Mouse (Mus musculus) MEL (cell line): ENCODE data around the gene Txnrd3. TPM values are rescaled to one million over a fixed set of nuclear protein-coding genes. Genes with fewer than 3 reads are reported as not detected.

Experiments used
- DNase-seq: peaks from one replicate; pipeline ENCODE4 v3.0.0; 2011; ENCODE audit warnings: low read depth, low spot score
- H3K27ac ChIP-seq: 2 replicates; pipeline ENCODE4 v1.5.1; 2012; ENCODE audit warnings: low read depth, mild to moderate bottlenecking, control low read depth, low read length, moderate library complexity; ENCODE audit not compliant: control insufficient read depth
- H3K27me3 ChIP-seq, 2 experiments: fragments of 150-350 bp in 1 of 2; sonication (generic) in 1 of 2; 2 replicates each; pipeline ENCODE4 v1.6.1; 2012; ENCODE audit warnings: low read length in 2 of 2, mild to moderate bottlenecking in 2 of 2, improper control_type of control experiment in 1 of 2, moderate library complexity in 1 of 2; ENCODE audit not compliant: insufficient read depth in 2 of 2, control insufficient read depth in 1 of 2
- H3K36me3 ChIP-seq, 2 experiments: 2 replicates each; pipeline ENCODE4 v1.6.1; 2012 to 2014; ENCODE audit warnings: low read length in 2 of 2, improper control_type of control experiment in 1 of 2, inconsistent platforms in 1 of 2, mild to moderate bottlenecking in 1 of 2; ENCODE audit not compliant: insufficient read depth in 2 of 2, control insufficient read depth in 1 of 2
- H3K4me1 ChIP-seq, 2 experiments: fragments of 150-350 bp in 1 of 2; sonication (generic) in 1 of 2; 2 replicates each; pipeline ENCODE4 v1.6.1; 2012; ENCODE audit warnings: low read length in 2 of 2, improper control_type of control experiment in 1 of 2, mild to moderate bottlenecking in 1 of 2; ENCODE audit not compliant: insufficient read depth in 2 of 2, control insufficient read depth in 1 of 2
- H3K4me3 ChIP-seq, 2 experiments: fragments of 150-350 bp in 1 of 2; sonication (generic) in 1 of 2; 2 replicates each; pipeline ENCODE4 v1.5.1; 2012; ENCODE audit warnings: low read depth in 2 of 2, low read length in 2 of 2, mild to moderate bottlenecking in 2 of 2, moderate library complexity in 2 of 2, control low read depth in 1 of 2, improper control_type of control experiment in 1 of 2; ENCODE audit not compliant: control insufficient read depth in 1 of 2, insufficient read depth in 1 of 2
- H3K79me2 ChIP-seq: 2 replicates; pipeline ENCODE4 v1.6.1; 2012; ENCODE audit warnings: mild to moderate bottlenecking, low read length, moderate library complexity; ENCODE audit not compliant: control insufficient read depth, poor library complexity, insufficient read depth
- H3K9ac ChIP-seq: 2 replicates; pipeline ENCODE4 v1.6.1; 2012; ENCODE audit warnings: low read depth, mild to moderate bottlenecking, control low read depth, low read length, moderate library complexity; ENCODE audit not compliant: control insufficient read depth, poor library complexity, severe bottlenecking
- H3K9me3 ChIP-seq: fragments of 150-350 bp; sonication (generic); replicated peaks from 2 replicates; pipeline ENCODE4 v1.6.1; 2012; ENCODE audit warnings: mild to moderate bottlenecking, low read length, improper control_type of control experiment, moderate library complexity; ENCODE audit not compliant: insufficient read depth
- BHLHE40 ChIP-seq: IDR thresholded peaks from 2 replicates; pipeline ENCODE4 v1.6.1; 2012; ENCODE audit warnings: low read depth, mild to moderate bottlenecking, inconsistent platforms, low read length, improper control_type of control experiment, borderline replicate concordance
- CHD1 ChIP-seq: IDR thresholded peaks from 2 replicates; pipeline ENCODE4 v1.6.1; 2012; ENCODE audit warnings: low read depth, mild to moderate bottlenecking, inconsistent platforms, low read length, improper control_type of control experiment
- CTCF ChIP-seq, 3 experiments: IDR thresholded peaks in 2 of 3; conservative IDR thresholded peaks in 1 of 3; 2 replicates each; pipeline ENCODE4 v1.5.1; 2011 to 2012; ENCODE audit warnings: low read length in 3 of 3, low read depth in 2 of 3, mild to moderate bottlenecking in 2 of 3, improper control_type of control experiment in 1 of 3, inconsistent platforms in 1 of 3, mixed read lengths in 1 of 3, moderate library complexity in 1 of 3; ENCODE audit not compliant: control insufficient read depth in 1 of 3, insufficient read depth in 1 of 3, poor library complexity in 1 of 3, severe bottlenecking in 1 of 3
- ELF1 ChIP-seq: IDR thresholded peaks from 2 replicates; pipeline ENCODE4 v1.6.1; 2014; ENCODE audit warnings: low read depth, mild to moderate bottlenecking, inconsistent platforms, low read length, improper control_type of control experiment, moderate library complexity
- EP300 ChIP-seq, 2 experiments: IDR thresholded peaks; 2 replicates each; pipeline ENCODE4 v1.6.1; 2011; ENCODE audit warnings: improper control_type of control experiment in 2 of 2, low read length in 2 of 2, low read depth in 1 of 2, mild to moderate bottlenecking in 1 of 2
- ETS1 ChIP-seq: IDR thresholded peaks from 2 replicates; pipeline ENCODE4 v1.6.1; 2012; ENCODE audit warnings: low read depth, mild to moderate bottlenecking, inconsistent platforms, low read length, improper control_type of control experiment, moderate library complexity
- GATA1 ChIP-seq: IDR thresholded peaks from 2 replicates; pipeline ENCODE4 v1.6.1; 2011; ENCODE audit warnings: low read depth, low read length, improper control_type of control experiment
- HCFC1 ChIP-seq: IDR thresholded peaks from 2 replicates; pipeline ENCODE4 v1.6.1; 2012; ENCODE audit warnings: low read depth, mild to moderate bottlenecking, inconsistent platforms, low read length, improper control_type of control experiment, moderate library complexity
- JUND ChIP-seq: IDR thresholded peaks from 2 replicates; pipeline ENCODE4 v1.6.1; 2011; ENCODE audit warnings: low read depth, mild to moderate bottlenecking, improper control_type of control experiment, low read length
- MAFK ChIP-seq: IDR thresholded peaks from 2 replicates; pipeline ENCODE4 v1.6.1; 2011; ENCODE audit warnings: low read depth, mild to moderate bottlenecking, low read length, improper control_type of control experiment, borderline replicate concordance
- MEF2A ChIP-seq: IDR thresholded peaks from 2 replicates; pipeline ENCODE4 v1.6.1; 2014; ENCODE audit warnings: low read depth, mild to moderate bottlenecking, inconsistent platforms, low read length, improper control_type of control experiment; ENCODE audit not compliant: poor library complexity, insufficient replicate concordance, severe bottlenecking; ENCODE audit errors: extremely low read depth
- MXI1 ChIP-seq: IDR thresholded peaks from 2 replicates; pipeline ENCODE4 v1.6.1; 2011; ENCODE audit warnings: mild to moderate bottlenecking, low read depth, low read length, improper control_type of control experiment
- MYB ChIP-seq: IDR thresholded peaks from 2 replicates; pipeline ENCODE4 v1.6.1; 2011; ENCODE audit warnings: mild to moderate bottlenecking, low read depth, low read length, improper control_type of control experiment
- NELFE ChIP-seq: IDR thresholded peaks from 2 replicates; pipeline ENCODE4 v1.6.1; 2011; ENCODE audit warnings: low read depth, low read length, improper control_type of control experiment
- POLR2A ChIP-seq, 2 experiments: IDR thresholded peaks; 2 replicates each; pipeline ENCODE4 v1.6.1; 2011 to 2012; ENCODE audit warnings: low read length in 2 of 2, mild to moderate bottlenecking in 2 of 2, control low read depth in 1 of 2, improper control_type of control experiment in 1 of 2, low read depth in 1 of 2, moderate library complexity in 1 of 2; ENCODE audit not compliant: control insufficient read depth in 1 of 2, insufficient read depth in 1 of 2, poor library complexity in 1 of 2
- POLR2AphosphoS5 ChIP-seq: IDR thresholded peaks from 2 replicates; pipeline ENCODE4 v1.6.1; 2012; ENCODE audit warnings: low read depth, borderline replicate concordance, mild to moderate bottlenecking, inconsistent platforms, low read length, moderate library complexity, mixed read lengths
- RAD21 ChIP-seq: IDR thresholded peaks from 2 replicates; pipeline ENCODE4 v1.6.1; 2011; ENCODE audit warnings: mild to moderate bottlenecking, low read depth, low read length, improper control_type of control experiment
- RCOR1 ChIP-seq: IDR thresholded peaks from 2 replicates; pipeline ENCODE4 v1.6.1; 2012; ENCODE audit warnings: low read depth, mild to moderate bottlenecking, inconsistent platforms, low read length, improper control_type of control experiment
- SMC3 ChIP-seq: IDR thresholded peaks from 2 replicates; pipeline ENCODE4 v1.6.1; 2011; ENCODE audit warnings: low read depth, low read length, improper control_type of control experiment
- TAL1 ChIP-seq: IDR thresholded peaks from 2 replicates; pipeline ENCODE4 v1.6.1; 2012; ENCODE audit warnings: mild to moderate bottlenecking, inconsistent platforms, low read length, moderate library complexity, mixed read lengths
- UBTF ChIP-seq: IDR thresholded peaks from 2 replicates; pipeline ENCODE4 v1.6.1; 2012; ENCODE audit warnings: low read depth, mild to moderate bottlenecking, inconsistent platforms, low read length, improper control_type of control experiment, moderate library complexity, borderline replicate concordance; ENCODE audit not compliant: insufficient read depth
- USF1 ChIP-seq: IDR thresholded peaks from 2 replicates; pipeline ENCODE4 v1.6.1; 2014; ENCODE audit warnings: low read depth, mild to moderate bottlenecking, inconsistent platforms, low read length, improper control_type of control experiment, moderate library complexity
- USF2 ChIP-seq, 2 experiments: IDR thresholded peaks; 2 replicates each; pipeline ENCODE4 v1.6.1; 2011 to 2012; ENCODE audit warnings: improper control_type of control experiment in 2 of 2, low read length in 2 of 2, borderline replicate concordance in 1 of 2, inconsistent platforms in 1 of 2, low read depth in 1 of 2, mild to moderate bottlenecking in 1 of 2; ENCODE audit not compliant: insufficient read depth in 1 of 2
- ZC3H11A ChIP-seq: IDR thresholded peaks from 2 replicates; pipeline ENCODE4 v1.6.1; 2012; ENCODE audit warnings: low read depth, mild to moderate bottlenecking, inconsistent platforms, low read length, improper control_type of control experiment
- ZMIZ1 ChIP-seq: IDR thresholded peaks from 2 replicates; pipeline ENCODE4 v1.6.1; 2012; ENCODE audit warnings: low read depth, mild to moderate bottlenecking, inconsistent platforms, low read length, improper control_type of control experiment, moderate library complexity
- polyA plus RNA-seq, 2 experiments: library from polyadenylated mRNA; stranded (reverse) in 1 of 2; unstranded in 1 of 2; fragments of >175 nt in 1 of 2; fragments of >200 nt in 1 of 2; gene quantifications; 2 replicates each; pipeline versions ENCODE4 v1.2.1 to v1.2.4; 2012; ENCODE audit warnings: low replicate concordance in 2 of 2, low read depth in 1 of 2; ENCODE audit not compliant: insufficient read length in 2 of 2, insufficient read depth in 1 of 2, missing spikeins in 1 of 2
- total RNA-seq: library from RNA; depleted of rRNA; stranded (reverse); fragments of 300-350 nt; gene quantifications from 2 replicates; pipeline ENCODE4 v1.2.3, GENCODE M21; 2012

Txnrd3 gene
- total and polyA plus RNA-seq, 3 experiments, result 8.7 to 15.1 TPM; not detected in 1

DNA sequence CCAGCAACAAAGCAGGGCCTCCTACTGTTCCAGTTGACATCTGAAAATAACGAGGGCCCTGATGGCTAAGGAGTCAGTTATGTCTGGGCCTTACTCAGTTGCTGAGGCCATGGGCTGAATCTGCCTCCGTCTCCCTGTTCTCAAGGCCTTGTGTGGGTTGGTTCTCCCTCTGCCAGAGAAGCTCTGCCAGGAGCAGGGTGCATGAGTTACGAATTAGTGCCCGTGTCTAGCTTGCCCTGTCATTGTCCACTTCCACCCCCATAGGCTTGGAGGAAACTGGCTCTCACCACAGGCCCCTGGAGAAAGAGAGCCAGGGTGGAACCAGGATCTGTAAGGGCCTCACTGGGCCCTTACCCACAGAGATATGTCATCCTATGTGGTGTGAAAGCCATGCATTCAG is 34.7 kb downstream of the Txnrd3 start:
- H3K36me3 ChIP-seq, result no peaks in the 10 kb centered on the region
- TF ChIP-seq EP300 (IDR thresholded peaks at IDR 0.05; ENCODE audit: low read depth in 1 of 2, low read length in 2 of 2) (no peak), NELFE (no peak), HCFC1 (no peak)
- H3K4me1 ChIP-seq, result no peaks in the 10 kb centered on the region
- no peaks in the 10 kb centered on the region for H3K9me3 ChIP-seq
- no peak overlapping the region for H3K27ac ChIP-seq
- H3K4me3 ChIP-seq, result no peak overlapping the region
- H3K9ac ChIP-seq, result no peak overlapping the region
- H3K27me3 ChIP-seq, result no peaks in the 10 kb centered on the region; a peak in 1 of 4 replicates
- no peaks in the 10 kb centered on the region for H3K79me2 ChIP-seq
- no peak for DNase-seq

DNA sequence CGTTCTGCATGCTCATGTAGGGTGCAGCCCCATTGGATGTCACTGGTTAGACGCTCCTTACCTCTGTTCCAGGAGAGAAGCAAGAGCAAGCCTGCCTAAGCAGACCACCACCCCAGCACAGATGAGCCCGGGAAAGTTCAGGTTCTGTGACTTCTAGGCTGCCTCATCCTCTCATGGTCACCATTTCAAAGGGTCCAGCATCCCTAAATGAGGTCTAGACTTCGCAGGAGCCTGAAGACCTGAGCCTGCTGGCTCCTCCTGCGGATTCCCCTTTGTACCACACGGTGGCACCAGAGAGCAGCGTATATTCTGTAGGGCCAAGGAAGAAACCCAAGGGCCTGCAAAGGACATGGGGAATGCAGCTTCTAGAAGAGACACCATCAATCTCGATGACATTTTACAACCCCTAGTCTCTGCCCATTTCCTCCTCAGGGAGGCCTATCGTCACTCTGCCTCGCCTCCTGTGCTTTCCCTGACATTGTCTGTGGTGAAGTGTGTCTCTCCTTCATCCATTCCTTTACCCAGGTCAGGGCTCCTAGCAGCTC is 35.6 kb downstream of the Txnrd3 start:
- no peak overlapping the region for H3K27ac ChIP-seq
- DNase-seq, result peak; percentile 75
- no peaks in the 10 kb centered on the region for H3K9me3 ChIP-seq
- no peak overlapping the region for H3K9ac ChIP-seq
- no peaks in the 10 kb centered on the region for H3K79me2 ChIP-seq
- H3K27me3 ChIP-seq, result peaks cover 0 to 4% of the 10 kb centered on the region in 2 experiments; a peak in 3 of 4 replicates
- H3K4me3 ChIP-seq, result no peak overlapping the region
- no peaks in the 10 kb centered on the region for H3K36me3 ChIP-seq
- H3K4me1 ChIP-seq, result no peaks in the 10 kb centered on the region
- no peak for TF ChIP-seq NELFE
- peak; percentile 89 to 95 (median 92) for TF ChIP-seq CTCF (IDR thresholded peaks at IDR 0.05 in 2 of 3, conservative IDR thresholded peaks at IDR 0.05 in 1 of 3; ENCODE audit: control insufficient read depth in 1 of 3, insufficient read depth in 1 of 3, low read depth in 2 of 3, low read length in 3 of 3, poor library complexity in 1 of 3, severe bottlenecking in 1 of 3)
- TF ChIP-seq CHD1, result no peak
- TF ChIP-seq MAFK, result no peak
- no peak for TF ChIP-seq HCFC1
- peak; percentile 59; the same call in 1 of the 2 replicates for TF ChIP-seq ZC3H11A
- TF ChIP-seq SMC3, result peak; percentile 76
- peak; percentile 78 for TF ChIP-seq RAD21

DNA sequence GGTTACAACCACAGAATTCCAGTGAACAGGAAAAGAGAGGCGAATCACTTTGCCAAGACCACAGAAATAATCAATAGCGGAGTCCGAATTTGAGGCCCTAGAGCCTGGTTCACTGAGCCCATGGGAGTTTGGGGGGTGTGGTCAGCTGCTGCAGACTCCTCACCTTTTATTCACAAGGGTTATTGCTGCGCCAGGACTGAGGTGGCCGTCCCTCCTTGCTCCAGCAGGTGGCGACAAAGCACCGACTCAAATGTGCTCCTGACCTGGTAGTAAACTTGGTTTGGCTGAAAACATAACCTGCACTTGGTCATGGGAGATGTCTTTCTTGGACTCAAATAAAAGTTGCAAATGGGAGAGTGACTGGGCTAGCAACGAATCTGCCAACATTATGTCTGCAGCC is 36.4 kb downstream of the Txnrd3 start:
- Histone ChIP-seq H3K9ac (no peak overlapping the region), H3K4me1 (no peaks in the 10 kb centered on the region), H3K36me3 (no peaks in the 10 kb centered on the region), H3K27ac (no peak overlapping the region), H3K79me2 (no peaks in the 10 kb centered on the region), H3K9me3 (no peaks in the 10 kb centered on the region), H3K27me3 (peaks cover 0 to 4% of the 10 kb centered on the region in 2 experiments; a peak in 3 of 4 replicates), H3K4me3 (no peak overlapping the region)
- peak; percentile 81 for DNase-seq
- TF ChIP-seq UBTF (no peak), BHLHE40 (no peak), MXI1 (no peak), ETS1 (no peak), USF1 (no peak), SMC3 (peak; percentile 79), MEF2A (no peak), RCOR1 (no peak), MYB (no peak), ZMIZ1 (no peak), JUND (no peak), EP300 (IDR thresholded peaks at IDR 0.05; ENCODE audit: low read depth in 1 of 2, low read length in 2 of 2) (no peak), GATA1 (no peak), POLR2AphosphoS5 (no peak), USF2 (IDR thresholded peaks at IDR 0.05; ENCODE audit: borderline replicate concordance in 1 of 2, insufficient read depth in 1 of 2, low read depth in 1 of 2, low read length in 2 of 2) (no peak), ELF1 (no peak), ZC3H11A (peak; percentile 64), NELFE (no peak), TAL1 (no peak), POLR2A (IDR thresholded peaks at IDR 0.05; ENCODE audit: control insufficient read depth in 1 of 2, insufficient read depth in 1 of 2, low read depth in 1 of 2, low read length in 2 of 2, poor library complexity in 1 of 2) (no peak)
